Mouse (Mus musculus): ENCODE data around the gene Slc16a8.

GRCm38 (mm10) chr15:79281389-79281788 is 26.8 kb upstream of the Slc16a8 start:
- no peak for TF ChIP-seq CHD2 (IDR thresholded peaks at IDR 0.05; ENCODE audit: low read depth, low read length)
- TF ChIP-seq ZC3H11A (IDR thresholded peaks at IDR 0.05; ENCODE audit: borderline replicate concordance, low read depth, low read length), result no peak
